Mouse (Mus musculus) ES-E14 (cell line): Measurements from ENCODE around the gene Rab17.

Source experiments
- MAFK ChIP-seq: IDR thresholded peaks from 2 replicates; pipeline ENCODE4 v1.6.1; 2014; ENCODE audit warnings: mild to moderate bottlenecking, low read depth, low read length, inconsistent platforms; ENCODE audit not compliant: insufficient read depth
- ZC3H11A ChIP-seq: IDR thresholded peaks from 2 replicates; pipeline ENCODE4 v1.6.1; 2012; ENCODE audit warnings: low read depth, mild to moderate bottlenecking, inconsistent platforms, low read length, borderline replicate concordance

DNA sequence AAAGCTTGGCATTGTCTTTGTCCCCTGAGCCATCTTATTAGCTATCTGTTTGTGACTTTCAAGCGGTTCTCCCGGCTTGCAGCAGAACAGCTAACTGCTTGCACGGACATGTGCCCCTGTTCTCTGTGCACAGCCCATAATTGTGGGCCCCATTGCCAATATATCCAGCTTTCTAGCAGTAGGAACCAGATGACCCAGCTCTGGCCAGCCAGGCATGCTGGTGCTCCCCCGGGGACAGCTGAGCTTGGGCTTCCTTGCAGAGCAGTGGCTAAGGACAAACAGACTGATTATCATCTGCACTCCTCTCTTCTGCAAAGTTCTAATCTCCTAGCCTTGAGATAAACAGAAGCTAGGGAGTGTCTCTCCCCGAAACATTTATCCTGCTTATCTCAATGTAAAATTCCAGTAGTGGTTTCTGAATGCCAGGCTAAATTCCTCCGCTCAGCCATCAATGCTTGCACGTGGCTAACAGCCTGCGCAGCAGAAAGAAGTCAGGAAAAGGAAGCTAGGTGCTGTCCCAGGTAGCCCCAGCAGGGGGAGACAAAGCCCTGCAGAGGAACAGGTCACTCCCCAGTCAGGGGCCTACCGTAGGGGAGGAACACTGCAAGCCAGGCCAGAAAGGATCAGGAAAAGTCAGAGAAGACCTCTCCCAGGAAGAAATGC, 3.6 kb upstream of the Rab17 start:
- TF ChIP-seq ZC3H11A (peak; percentile 80; the same call in 1 of the 2 replicates), MAFK (no peak)
